Mouse (Mus musculus): ENCODE results near the gene Palm3. TPM values are rescaled to one million over a fixed set of nuclear protein-coding genes. Genes with fewer than 3 reads are reported as not detected.

The Palm3 gene
- total RNA-seq, 2 experiments from 2014 or later = 2.2 to 2.7 TPM

- no peak within 1 kb of the TSS for H3K27ac ChIP-seq
- peak within 1 kb of the TSS; percentile 54 for H3K4me3 ChIP-seq
- DNase-seq (ENCODE audit: extremely low spot score in 1 of 2, low spot score in 2 of 2) = no peak
- no peak for TF ChIP-seq CTCF (IDR thresholded peaks at IDR 0.05)
- intact Hi-C loops (cut with DNase I) = no loop called here
Observed at GRCm38 (mm10) chr8:84011705-84012498, 9.4 kb upstream of the Palm3 start, which contains the start of gene 2210011C24Rik. Gene 2210011C24Rik (minus strand): TSS chr8:84012171.

- Histone ChIP-seq H3K4me3 (no peak overlapping the region), H3K27ac (no peak overlapping the region)
- no peak for TF ChIP-seq CTCF (IDR thresholded peaks at IDR 0.05)
- intact Hi-C loops (cut with DNase I) = no loop called here
- no peak for DNase-seq (ENCODE audit: extremely low spot score in 1 of 2, low spot score in 2 of 2)
Observed at GRCm38 (mm10) chr8:84012499-84013165, 8.6 kb upstream of the Palm3 start.

GRCm38 (mm10) chr8:84015833-84016232, 5.4 kb upstream of the Palm3 start:
- Histone ChIP-seq H3K4me3 (no peak overlapping the region), H3K27ac (no peak overlapping the region)
- TF ChIP-seq CTCF (IDR thresholded peaks at IDR 0.05) = no peak; the same call in 1 of the 2 replicates
- intact Hi-C loops (cut with DNase I) = no loop called here
- no peak for DNase-seq (ENCODE audit: extremely low spot score in 1 of 2, low spot score in 2 of 2)

- intact Hi-C loops (cut with DNase I) = no loop called here
- no peak for TF ChIP-seq CTCF (IDR thresholded peaks at IDR 0.05)
- no peak for DNase-seq (ENCODE audit: extremely low spot score in 1 of 2, low spot score in 2 of 2)
- H3K27ac ChIP-seq = no peak overlapping the region
- H3K4me3 ChIP-seq = no peak overlapping the region
Observed at GRCm38 (mm10) chr8:84019738-84020137, 1.5 kb upstream of the Palm3 start.

GRCm38 (mm10) chr8:84021569-84021968, 298 bp downstream of the Palm3 start:
- Histone ChIP-seq H3K27ac (no peak overlapping the region), H3K4me3 (no peak overlapping the region)
- no peak for TF ChIP-seq CTCF (IDR thresholded peaks at IDR 0.05)
- DNase-seq (ENCODE audit: extremely low spot score in 1 of 2, low spot score in 2 of 2) = no peak
- intact Hi-C loops (cut with DNase I) = no loop called here

GRCm38 (mm10) chr8:84023085-84023484, 1.8 kb downstream of the Palm3 start:
- DNase-seq (ENCODE audit: extremely low spot score in 1 of 2, low spot score in 2 of 2) = no peak
- no peak overlapping the region for H3K4me3 ChIP-seq
- intact Hi-C loops (cut with DNase I) = no loop called here
- H3K27ac ChIP-seq = no peak overlapping the region
- TF ChIP-seq CTCF (IDR thresholded peaks at IDR 0.05) = no peak

GRCm38 (mm10) chr8:84023631-84024030, 2.4 kb downstream of the Palm3 start:
- intact Hi-C loops (cut with DNase I) = no loop called here
- Histone ChIP-seq H3K4me3 (no peak overlapping the region), H3K27ac (no peak overlapping the region)
- no peak for DNase-seq (ENCODE audit: extremely low spot score in 1 of 2, low spot score in 2 of 2)
- no peak for TF ChIP-seq CTCF (IDR thresholded peaks at IDR 0.05)

- intact Hi-C loops (cut with DNase I) = no loop called here
- H3K4me3 ChIP-seq = no peak overlapping the region
- peak; percentile 58 for TF ChIP-seq CTCF (IDR thresholded peaks at IDR 0.05)
- no peak for DNase-seq (ENCODE audit: extremely low spot score in 1 of 2, low spot score in 2 of 2)
- no peak overlapping the region for H3K27ac ChIP-seq
Observed at GRCm38 (mm10) chr8:84024171-84024570, 2.9 kb downstream of the Palm3 start.

GRCm38 (mm10) chr8:84025863-84026262, 4.6 kb downstream of the Palm3 start:
- TF ChIP-seq CTCF (IDR thresholded peaks at IDR 0.05) = no peak
- intact Hi-C loops (cut with DNase I) = no loop called here
- DNase-seq (ENCODE audit: extremely low spot score in 1 of 2, low spot score in 2 of 2) = peak; percentile 31 to 36
- peak overlapping the region; percentile 39 for H3K4me3 ChIP-seq
- no peak overlapping the region for H3K27ac ChIP-seq

GRCm38 (mm10) chr8:84027449-84027848, 6.2 kb downstream of the Palm3 start:
- Histone ChIP-seq H3K4me3 (no peak overlapping the region), H3K27ac (no peak overlapping the region)
- TF ChIP-seq CTCF (IDR thresholded peaks at IDR 0.05) = no peak
- DNase-seq (ENCODE audit: extremely low spot score in 1 of 2, low spot score in 2 of 2) = no peak
- intact Hi-C loops (cut with DNase I) = no loop called here

GRCm38 (mm10) chr8:84029272-84029671, 8.0 kb downstream of the Palm3 start:
- Histone ChIP-seq H3K4me3 (no peak overlapping the region), H3K27ac (no peak overlapping the region)
- DNase-seq (ENCODE audit: extremely low spot score in 1 of 2, low spot score in 2 of 2) = no peak
- intact Hi-C loops (cut with DNase I) = no loop called here
- no peak for TF ChIP-seq CTCF (IDR thresholded peaks at IDR 0.05)

- no peak for TF ChIP-seq CTCF (IDR thresholded peaks at IDR 0.05)
- no peak overlapping the region for H3K27ac ChIP-seq
- intact Hi-C loops (cut with DNase I) = no loop called here
- no peak overlapping the region for H3K4me3 ChIP-seq
- DNase-seq (ENCODE audit: extremely low spot score in 1 of 2, low spot score in 2 of 2) = no peak
Observed at GRCm38 (mm10) chr8:84032777-84033176, 11.5 kb downstream of the Palm3 start.
